Mouse (Mus musculus) heart, postnatal 10 days (tissue): ENCODE results near the gene Vps36. TPM values are rescaled to one million over a fixed set of nuclear protein-coding genes. Genes with fewer than 3 reads are reported as not detected.

Experiments used
- DNase-seq, 2 experiments: peaks; one replicate each; pipeline ENCODE4 v3.0.0; 2021
- intact Hi-C: fragments of 180-260 bp; cut with DNase I; formaldehyde crosslinking; loops from one replicate; pipeline ENCODE4 v1.15.1; 2025
- total RNA-seq, 2 experiments: library from RNA; stranded (reverse); gene quantifications; 2 replicates each; pipeline ENCODE4 v1.2.3; 2021

The Vps36 gene
- 10 to 100 TPM; 28.5 to 31.3 TPM for total RNA-seq

DNA sequence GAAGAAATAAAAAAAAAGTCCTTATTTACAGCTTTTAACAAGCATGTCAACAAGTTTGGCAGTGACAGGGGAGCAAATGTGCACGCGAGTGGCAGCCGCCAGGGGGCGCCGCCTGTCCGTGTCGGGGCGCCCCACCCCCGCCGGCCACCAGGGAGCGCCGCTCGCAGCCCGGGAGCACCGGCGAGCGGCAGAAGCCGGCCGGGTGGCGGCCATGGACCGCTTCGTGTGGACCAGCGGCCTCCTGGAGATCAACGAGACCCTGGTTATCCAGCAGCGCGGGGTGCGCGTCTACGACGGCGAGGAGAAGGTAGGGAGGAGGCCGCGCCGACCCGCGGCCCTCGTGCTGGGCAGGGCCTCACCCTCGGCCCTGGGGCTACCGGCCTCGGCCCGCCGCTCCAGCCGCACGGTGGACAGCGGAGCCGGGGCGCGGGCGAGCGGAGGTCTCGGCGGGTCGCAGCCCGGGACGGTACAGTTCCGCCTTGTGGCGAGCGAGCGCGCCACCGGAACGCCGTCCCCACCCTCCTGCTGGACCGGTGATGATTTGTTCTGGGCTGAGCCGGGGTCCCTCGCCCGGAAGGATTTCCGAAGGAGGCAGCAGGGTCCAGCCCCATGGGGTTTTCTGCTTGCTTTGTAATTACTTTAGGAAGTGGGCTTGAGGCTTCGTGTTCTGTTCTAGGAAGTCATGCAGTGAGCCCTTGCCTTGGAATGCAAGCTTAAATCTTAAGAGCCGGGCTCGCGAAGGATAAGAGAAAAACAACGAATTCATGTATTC is at the start of gene Vps36:
TSS of gene Vps36 (plus strand) at position 150 of the 772 bp plus-strand sequence.
- DNase-seq, result peak; percentile 93
- intact Hi-C loops, result loop anchor here (1.0 to 10.0 kb wide), 5 partner anchors 34 to 204 kb away; partner anchors contain the start of genes Slc25a15 and Thsd1

DNA sequence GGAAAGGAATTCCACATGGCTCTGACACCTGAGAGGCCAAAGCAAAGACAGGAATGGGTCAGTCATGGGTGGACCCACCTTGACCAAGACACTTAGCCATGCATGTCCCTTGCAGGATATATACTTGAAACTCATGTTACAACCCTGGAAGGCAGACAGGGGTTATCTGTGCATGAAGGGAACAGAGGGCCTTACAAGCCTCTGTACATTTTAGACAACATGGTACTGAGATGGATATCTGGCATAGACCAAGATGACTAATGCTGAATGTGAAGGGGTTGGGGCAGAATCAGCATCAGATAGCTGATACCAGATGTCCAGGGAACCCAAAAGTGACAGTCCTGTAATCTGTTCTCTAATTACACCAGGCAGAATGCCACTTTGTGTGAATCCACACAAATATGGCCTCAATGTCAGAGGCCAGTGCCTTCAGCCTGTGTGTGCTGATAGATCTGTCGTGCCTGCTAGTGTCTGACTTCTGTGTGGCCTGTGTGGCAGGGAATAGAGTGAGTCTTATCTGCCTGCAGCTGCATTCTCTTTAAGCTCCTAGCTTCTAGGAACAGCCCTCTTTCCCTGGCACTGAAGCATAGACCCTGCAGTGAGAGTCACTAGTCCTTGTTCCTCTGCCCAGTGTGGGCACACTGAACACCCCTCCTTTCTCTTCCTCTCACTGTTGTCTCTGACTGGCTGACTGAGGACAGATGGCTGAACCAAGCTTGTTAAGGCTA is 48.7 kb upstream of the Vps36 start:
- DNase-seq, result no peak
- intact Hi-C loops, result no loop called here

DNA sequence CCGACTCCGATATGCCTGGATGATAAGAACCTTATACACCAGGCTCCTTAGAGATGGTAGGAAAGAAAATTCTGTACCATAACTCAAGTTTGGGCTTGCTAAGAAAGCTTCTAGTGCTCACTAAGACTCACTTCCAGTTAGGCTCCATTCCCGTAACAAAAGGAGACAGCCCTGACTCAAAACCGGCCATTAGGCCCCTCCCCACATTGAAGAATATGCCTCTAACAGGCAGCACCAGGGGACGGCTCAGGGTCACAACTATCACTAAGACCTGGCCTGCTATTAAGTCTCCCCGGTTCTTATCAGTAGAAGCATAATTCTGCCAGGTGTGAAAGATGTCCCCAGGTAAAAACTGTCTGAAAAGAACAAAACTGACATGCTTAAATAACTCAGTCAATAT is 46.8 kb upstream of the Vps36 start:
- intact Hi-C loops, result no loop called here
- no peak for DNase-seq

DNA sequence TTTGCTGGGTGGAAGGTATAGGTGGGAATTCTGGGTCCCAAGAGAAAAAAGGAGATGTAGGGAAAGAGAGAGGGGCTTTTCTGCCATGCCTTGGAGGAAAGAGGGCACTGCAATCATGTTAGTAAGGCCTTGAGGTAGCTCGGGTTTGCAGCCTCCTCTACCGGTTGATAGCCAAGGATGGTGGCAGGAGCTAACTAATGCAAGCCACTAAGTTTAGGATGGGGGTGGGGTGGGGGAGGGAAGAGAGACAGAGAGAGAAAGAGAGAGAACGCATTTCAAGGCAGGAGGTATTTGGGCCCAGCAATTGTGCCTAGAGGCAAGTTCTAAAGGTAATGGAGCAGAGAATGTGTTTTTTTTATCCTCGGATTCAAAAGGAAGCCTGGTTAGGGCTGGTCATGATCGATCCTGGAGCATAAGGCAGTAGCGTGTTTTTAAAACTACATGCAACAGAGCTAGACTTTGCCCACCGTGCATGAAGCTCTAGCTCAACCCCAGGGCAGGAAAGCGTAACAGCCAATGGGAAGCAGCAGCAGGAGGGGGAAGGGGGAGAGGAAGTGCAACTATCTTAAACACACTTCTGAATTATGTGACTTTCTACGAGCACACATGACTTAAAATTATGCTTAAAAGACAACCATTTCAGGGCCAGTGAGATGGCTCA is 44.8 kb upstream of the Vps36 start:
- no peak for DNase-seq
- intact Hi-C loops, result no loop called here

DNA sequence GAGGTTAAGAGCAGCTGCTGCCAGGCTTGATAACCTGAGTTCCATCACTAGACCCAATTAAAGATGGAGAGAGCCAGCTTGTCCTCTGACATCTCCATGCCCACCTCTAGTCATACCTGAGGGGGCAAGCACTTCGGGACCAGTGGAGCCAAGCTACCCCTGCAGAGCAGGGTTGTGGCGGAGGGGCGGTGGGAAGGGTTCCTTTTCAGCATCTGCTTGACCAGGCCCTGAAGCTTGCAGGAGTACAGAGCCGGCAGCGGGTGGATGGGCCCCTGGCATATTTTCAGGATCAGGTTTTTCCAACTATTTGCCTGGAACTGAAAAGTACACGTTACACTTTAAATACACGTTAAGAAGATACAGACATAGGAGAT is 44.3 kb upstream of the Vps36 start:
- no peak for DNase-seq
- intact Hi-C loops, result no loop called here

DNA sequence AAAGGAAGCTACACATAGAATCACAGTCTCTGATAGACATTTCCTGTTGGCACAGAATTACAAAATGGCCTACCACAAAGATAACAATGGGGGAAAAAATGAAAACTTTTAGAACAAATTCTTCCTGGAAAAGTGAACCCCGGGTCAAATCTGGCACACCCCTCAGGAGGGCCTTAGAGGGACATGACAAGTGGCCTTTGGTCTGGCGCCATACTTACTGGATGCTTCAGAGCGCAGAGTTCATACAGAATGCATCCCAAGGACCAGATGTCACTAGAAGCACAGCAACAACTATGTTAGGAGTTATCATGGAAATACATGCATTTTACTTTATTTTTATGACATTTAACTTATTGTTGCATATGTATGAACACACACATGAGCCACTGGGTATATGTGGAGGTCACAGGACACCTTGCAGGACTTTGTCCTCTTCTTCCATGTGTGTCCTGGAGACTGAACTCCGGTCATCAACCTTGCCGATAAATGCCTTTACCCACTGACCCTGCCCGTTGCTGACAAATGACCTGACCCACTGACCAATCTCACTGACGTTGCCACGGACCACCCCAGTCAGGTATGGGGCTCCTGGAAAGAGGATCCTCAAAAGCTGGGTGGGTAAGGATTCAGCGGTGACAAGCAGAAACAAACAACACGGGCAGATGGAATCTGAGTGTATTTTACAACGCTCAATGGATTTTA is 42.8 kb upstream of the Vps36 start:
- no peak for DNase-seq
- intact Hi-C loops, result no loop called here

DNA sequence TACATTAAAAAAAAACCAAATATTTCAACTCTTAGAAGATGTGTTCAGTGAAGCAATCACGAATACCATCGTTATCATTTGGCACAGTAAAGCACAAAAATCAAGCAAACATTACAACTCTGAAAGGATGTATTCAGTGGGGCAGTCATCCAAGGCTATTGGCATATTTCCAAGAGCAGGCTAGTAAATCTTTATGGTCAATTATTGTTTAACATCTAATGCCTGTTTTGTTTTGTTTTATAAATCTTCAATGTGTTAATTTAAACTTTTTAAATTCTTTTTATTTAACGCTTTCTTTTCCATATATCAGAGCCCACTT is 42.3 kb upstream of the Vps36 start:
- intact Hi-C loops, result no loop called here
- DNase-seq, result peak in 1 of 2 experiments; percentile 11

DNA sequence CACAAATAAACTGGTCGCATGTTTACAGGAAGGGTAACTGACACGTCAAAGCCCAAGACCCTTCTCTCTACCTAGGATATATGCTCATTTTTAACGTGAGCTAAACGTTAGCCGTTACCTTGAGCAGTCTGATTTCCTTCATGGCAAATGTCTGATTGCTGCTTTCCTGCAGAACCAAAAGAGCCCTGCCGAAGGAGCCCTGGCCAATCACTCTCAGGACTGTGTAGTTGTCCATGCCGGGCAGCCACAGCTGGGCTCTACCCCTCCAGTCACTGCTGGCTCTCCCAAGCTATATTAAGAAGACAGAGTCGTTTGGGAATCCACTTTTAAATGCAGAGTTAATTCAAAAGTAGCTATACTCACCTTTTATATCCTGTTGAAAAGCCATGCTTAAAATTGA is 30.4 kb upstream of the Vps36 start:
- no peak for DNase-seq
- intact Hi-C loops, result no loop called here

DNA sequence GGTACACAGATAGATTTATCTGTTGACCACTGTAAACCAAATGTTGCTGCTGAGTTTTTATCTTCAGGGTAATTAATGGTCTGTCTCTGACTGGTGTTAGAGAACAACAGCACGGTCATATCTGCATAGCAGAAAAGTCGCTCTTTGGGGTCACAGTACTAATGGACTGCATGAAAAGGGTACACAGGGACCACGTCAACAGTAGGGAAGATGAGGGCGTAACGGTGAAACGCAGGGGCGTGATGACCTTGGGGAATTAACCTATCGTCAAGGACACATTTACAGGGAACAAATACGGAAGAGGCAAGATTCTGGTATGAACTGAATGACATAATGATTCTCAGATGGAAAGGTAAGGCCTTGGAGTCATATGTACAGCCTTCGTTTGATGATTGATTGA is 28.2 kb upstream of the Vps36 start:
- intact Hi-C loops, result no loop called here
- DNase-seq, result no peak

DNA sequence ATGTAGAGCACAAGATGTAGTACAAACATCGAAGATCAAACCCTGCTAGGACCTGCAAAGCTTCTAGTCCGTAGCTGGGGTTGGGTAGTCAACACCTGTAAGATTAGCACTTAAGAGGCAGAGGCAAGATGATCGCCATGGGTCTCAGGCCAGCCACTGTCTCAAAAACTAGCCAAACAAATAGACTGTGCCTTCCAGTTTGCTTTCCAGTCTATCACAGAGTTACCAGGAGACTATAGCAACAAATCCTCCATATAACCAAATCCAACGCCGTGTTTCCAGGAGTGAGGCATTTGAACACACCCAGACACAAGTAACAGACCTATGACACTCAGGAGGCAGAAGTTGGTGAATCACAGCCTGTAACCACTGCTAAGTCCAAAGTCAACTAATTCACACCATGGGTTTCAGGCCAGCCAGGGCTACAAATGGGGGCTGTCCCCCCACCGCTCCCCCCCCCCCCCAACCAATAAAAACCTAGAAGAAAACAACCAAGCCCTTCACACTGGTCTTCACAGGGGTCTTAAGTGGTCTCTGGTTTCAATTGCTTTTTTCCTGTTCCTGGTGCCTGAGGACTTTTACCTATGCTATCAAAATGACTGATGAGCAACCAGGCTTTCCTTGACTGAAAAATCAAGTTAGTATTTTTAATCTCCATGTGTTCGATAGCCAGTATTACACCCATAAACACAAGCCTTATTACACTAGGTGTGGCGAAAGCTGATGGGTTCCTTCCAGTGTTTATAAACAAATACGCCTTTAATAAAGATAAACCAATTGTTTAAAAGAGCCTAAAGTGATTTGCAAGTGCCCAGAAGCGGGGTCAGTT is 27.1 kb upstream of the Vps36 start:
- DNase-seq, result no peak
- intact Hi-C loops, result loop anchor here (1.0 to 5.0 kb wide), 2 partner anchors 105 to 173 kb away; partner anchors contain the start of genes Alg11 and Atp7b

DNA sequence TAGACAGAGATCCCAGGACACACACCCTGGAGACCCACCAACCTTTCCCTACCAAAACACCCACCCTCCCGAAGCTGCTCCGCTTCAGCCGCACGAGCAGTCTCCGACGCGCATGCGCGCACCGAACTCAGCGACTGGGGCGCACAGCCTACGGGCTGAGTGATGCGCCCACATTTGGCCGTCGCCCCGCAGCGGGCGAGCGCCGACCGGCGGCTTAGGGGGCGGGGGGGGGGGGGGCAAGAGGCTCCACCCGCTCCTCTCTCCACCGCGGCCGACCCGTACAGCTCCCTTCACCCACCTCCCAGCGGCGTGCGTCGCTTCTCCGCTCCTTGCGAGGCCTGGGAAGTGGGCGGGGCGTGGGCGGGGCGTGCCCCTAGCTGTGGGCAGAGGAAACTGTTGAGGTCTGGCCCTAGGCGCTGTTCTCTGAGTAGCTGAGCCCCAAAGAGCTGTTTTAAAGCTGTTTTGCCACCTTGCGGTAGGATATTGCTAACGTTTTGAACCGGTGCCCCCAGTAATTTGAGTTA is 26.5 kb upstream of the Vps36 start, which contains the start of gene Nek3:
TSS of gene Nek3 (minus strand) at position 356 of the 524 bp plus-strand sequence.
- DNase-seq, result peak; percentile 86 to 87
- intact Hi-C loops, result loop anchor here (1.0 to 5.0 kb wide), 2 partner anchors 106 to 174 kb away; partner anchors contain the start of genes Alg11 and Atp7b

DNA sequence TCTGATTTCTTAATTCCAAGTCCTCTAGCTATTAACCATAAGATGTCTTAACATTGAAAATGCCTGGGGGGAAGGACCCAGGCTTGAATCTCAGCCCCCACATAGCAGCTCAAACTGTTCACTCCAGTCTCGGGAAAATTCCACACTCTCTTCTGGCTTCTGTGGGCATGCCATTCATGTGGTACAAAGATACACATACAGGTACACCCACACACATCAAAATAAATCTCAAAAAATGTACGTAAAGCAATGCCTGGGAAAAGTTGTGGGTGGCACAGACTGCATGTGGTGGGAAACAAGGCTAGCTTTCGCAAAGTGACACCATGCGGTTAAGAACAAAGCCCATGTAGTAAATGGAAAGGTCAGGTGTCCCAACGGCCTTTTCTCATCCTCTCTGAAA is 23.4 kb upstream of the Vps36 start:
- no peak for DNase-seq
- intact Hi-C loops, result loop anchor here (5.0 kb wide), 1 partner anchor 177 kb away; no protein-coding TSS in a partner anchor

DNA sequence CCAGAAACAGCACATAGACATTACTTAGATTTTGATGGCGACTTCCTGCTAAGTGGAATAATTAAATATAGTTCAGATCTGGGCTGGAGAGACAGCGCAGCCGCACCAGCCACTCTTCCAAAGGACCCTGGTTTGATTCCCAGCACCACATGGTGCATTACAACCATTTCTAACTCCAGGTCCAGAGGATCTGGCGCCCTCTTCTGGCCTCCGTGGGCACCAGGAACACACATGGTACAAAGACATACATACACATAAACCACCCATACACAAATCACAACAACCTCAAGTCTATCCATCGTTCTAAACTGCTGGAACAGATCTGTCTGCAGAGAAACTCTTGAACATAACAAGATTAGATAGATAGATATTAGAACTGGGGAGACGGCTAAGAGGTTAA is 16.6 kb upstream of the Vps36 start:
- DNase-seq, result no peak
- intact Hi-C loops, result no loop called here

DNA sequence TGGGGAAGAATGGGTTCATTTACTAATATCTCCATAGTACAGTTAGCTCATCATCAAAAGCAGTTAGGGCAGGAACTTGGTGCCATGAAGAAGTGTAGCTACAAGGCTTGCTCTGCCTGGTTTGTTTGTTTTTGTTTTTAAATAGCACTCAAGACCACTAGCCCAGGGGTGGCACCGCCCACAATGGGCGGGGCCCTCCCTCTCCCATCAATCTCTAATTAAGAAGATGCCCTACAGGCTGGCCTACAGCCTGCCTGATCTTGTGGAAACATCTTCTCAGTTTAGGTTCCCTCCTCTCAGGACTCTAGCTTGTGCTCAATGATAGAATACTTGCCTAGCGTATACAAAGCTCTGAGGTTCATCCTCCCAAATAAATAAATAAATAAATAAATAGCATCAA is 7.7 kb upstream of the Vps36 start:
- intact Hi-C loops, result no loop called here
- DNase-seq, result peak in 1 of 2 experiments; percentile 15

DNA sequence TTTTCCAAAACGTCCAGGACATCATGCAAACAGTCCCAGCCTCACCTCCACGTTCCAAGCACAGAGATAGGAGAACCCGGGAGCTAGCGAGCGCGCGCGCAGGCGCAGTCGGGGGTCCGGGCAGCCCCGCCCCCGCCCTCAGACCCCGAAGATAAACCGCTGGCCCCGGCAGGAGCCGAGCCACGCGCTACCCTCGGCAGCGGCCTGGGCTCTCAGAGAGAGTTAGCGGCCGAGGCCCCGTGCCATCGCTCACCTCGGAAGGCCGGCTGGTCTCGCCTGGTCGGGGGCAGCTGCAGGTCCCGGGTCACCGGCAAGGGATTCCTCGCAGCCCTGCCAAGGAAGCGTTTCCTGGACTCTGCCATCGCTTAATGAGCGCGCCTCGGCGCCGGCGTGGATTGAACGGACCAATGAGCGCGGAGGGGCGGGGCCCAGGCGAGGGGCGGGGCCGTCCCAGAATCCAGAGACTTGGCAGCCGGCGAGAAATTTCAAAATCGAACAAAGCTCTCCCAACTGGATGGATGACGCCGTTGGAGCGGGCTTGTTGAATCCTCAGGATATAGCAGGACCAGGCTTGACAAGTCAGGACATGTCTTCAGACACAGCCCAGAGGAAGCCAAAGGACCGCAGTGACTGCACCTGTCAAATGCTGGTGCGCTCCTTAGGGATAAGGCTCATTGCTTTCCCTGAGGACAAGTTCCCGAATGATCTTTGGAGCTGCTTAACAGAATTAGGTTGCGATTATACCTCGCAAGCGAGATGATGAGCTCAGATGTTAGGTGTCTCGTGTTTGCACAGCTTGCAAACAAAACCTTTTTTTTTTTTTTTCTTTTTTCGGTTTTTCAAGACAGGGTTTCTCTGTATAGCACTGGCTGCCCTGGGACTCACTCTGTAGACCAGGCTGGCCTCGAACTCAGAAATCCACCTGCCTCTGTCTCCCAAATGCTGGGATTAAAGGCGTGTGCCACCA is 6.9 kb upstream of the Vps36 start, which contains the start of gene Ckap2:
TSS of gene Ckap2 (minus strand) at position 389 of the 967 bp plus-strand sequence.
- intact Hi-C loops, result no loop called here
- peak; percentile 94 for DNase-seq

DNA sequence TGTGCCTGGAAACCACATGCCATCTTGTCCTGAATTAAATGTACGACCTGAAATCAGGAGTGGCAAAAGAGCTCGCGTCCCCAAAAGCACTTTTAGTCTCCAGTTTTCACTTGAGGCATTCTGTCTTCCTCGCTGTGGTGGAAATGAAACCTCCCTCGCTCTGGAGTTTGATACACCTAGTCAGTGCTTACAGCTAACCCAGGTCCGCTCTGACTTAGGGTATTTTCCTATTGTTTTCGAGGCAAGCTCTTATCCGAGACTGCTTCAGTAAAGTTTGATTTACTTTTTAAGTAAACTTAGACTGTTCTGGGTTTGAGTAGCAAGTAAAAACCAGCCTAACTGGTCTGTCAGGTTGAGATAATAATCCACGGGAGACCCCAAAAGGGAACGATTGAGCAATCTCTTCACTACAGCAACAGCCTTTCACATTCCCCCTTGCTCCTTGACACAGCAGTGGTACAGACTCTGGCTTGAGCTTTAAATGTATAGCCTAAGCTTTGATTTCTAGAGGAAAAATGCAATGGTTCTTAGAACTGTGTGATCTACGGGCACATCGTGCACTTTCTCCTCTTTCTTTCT is 912 bp downstream of the Vps36 start:
- DNase-seq, result no peak
- intact Hi-C loops, result loop anchor here (2.0 to 10.0 kb wide), 4 partner anchors 33 to 204 kb away; partner anchors contain the start of genes Slc25a15 and Thsd1

DNA sequence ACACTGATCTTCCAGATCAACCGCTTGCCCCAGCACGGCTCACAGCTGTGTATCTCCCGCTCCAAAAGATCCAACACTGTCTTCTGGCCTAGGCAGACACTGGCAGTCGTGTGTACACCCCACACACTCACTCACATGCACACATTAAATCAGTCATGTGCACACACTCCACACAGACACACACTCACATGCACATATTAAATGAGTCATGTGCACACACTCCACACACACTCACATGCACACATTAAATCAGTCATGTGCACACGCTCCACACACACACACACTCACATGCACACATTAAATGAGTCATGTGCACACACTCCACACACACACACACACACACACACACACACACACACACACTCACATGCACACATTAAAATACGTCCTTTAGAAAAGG is 5.3 kb downstream of the Vps36 start:
- DNase-seq, result no peak
- intact Hi-C loops, result loop anchor here (10.0 kb wide), 1 partner anchor 107 kb away; no protein-coding TSS in a partner anchor

DNA sequence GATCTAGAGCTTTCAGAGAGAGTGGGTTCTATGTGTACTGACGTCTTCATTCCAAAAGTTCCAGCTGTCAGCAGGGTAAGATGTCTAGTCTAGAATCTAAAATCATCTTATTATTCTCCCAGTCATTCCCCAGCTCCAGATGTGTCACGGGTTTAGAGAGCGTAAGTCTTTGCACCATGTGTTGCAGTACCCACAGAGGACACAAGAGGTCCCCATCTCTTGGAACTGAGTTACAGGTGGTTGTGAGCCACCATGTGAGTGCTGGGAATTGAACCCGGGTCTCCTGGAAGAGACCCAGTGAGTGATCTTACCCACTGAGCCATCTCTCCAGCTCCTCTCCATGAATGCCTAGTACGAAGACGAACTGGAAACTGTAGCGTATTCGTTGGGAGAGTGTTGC is 6.9 kb downstream of the Vps36 start:
- DNase-seq, result no peak
- intact Hi-C loops, result loop anchor here (10.0 kb wide), 1 partner anchor 105 kb away; no protein-coding TSS in a partner anchor
